Mouse (Mus musculus): ENCODE data around the gene Pifo.

The Pifo gene

GRCm38 (mm10) chr3:105957235-105957634 lies 57.2 kb downstream of the Pifo start:
- DNase-seq (ENCODE audit: low spot score in 2 of 2) = no peak

- DNase-seq (ENCODE audit: low spot score in 2 of 2) = no peak
These were observed 63.1 kb downstream of the Pifo start for GRCm38 (mm10) chr3:105951348-105951747.

All from natural killer cell, adult 2 months (primary cell).